19 mouse cellular contexts compared by ENCODE assay signal in the genomic region with DNA sequence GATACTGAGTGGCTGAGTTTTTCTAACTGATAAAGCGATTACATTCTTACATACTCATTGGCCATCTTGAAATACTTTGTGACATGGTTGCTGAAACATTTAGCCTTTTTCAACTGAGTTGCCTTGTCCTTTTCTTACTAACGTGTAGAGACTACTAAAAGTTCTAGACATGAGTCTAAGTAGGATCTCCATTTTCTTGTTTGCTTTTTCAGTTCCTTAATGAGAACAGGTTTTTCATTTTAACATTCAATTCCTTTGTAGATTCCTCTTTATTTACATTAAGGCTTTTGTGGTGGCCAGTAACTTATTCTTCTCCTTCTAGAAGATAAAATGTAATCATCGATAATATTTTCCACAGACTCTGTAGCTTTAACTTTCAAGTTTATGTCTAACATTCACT. TPM values are rescaled to one million over a fixed set of nuclear protein-coding genes. Genes with fewer than 3 reads are reported as not detected.
DNase-seq lines count a peak whose midpoint lies in the region; ATAC-seq lines count a peak whose summit lies in the region.
"Had no signal": no experiment of that assay in that cellular context is flagged by ENCODE, and none has a peak within 500 bp of the region (broad histone marks: within the 10 kb centered on the region; RNA-seq: fewer than 3 reads in every experiment).

No protein-coding gene starts in this region.

- peaks cover 40% of the 10 kb centered on the region for H3K4me1 ChIP-seq in hindbrain, embryonic 13.5 days (replicated peaks)
- H3K4me1 ChIP-seq in hindbrain, embryonic 10.5 days (replicated peaks) = peaks cover 39% of the 10 kb centered on the region
- peaks cover 40% of the 10 kb centered on the region for H3K4me1 ChIP-seq in midbrain, embryonic 13.5 days (replicated peaks)
- peaks cover 12% of the 10 kb centered on the region; the same call in 1 of the 2 replicates for H3K4me1 ChIP-seq in midbrain, embryonic 11.5 days (ENCODE audit: control insufficient read depth, insufficient read depth, low read length)
- peaks cover 27% of the 10 kb centered on the region for H3K4me1 ChIP-seq in midbrain, embryonic 15.5 days

- no peak for DNase-seq in hindbrain, embryonic 10.5 days (ENCODE audit: low spot score)
- DNase-seq in midbrain, embryonic 11.5 days (ENCODE audit: low spot score, missing footprints) = no peak
- no peak for DNase-seq in layer of hippocampus, postnatal 14 days (ENCODE audit: low spot score in 2 of 2)
- no peak for DNase-seq in embryo, embryonic 9.5 days (ENCODE audit: extremely low spot score)
- DNase-seq: cerebellum, adult 18-20 months; cerebellum, adult 9-11 months; cerebellum, postnatal 36 days; gastrocnemius, postnatal 36 days had no signal

- H3K4me2 ChIP-seq in hindbrain, embryonic 13.5 days = peak overlapping the region; percentile 67; the same call in 1 of the 2 replicates
- peak overlapping the region; percentile 71; the same call in 1 of the 2 replicates for H3K4me2 ChIP-seq in midbrain, embryonic 13.5 days (replicated peaks)
- H3K4me2 ChIP-seq in midbrain, embryonic 11.5 days = no peak overlapping the region
- H3K4me2 ChIP-seq in midbrain, embryonic 15.5 days = peak overlapping the region; percentile 60; the same call in 1 of the 2 replicates

- H3K36me3 ChIP-seq in hindbrain, embryonic 13.5 days = no peaks in the 10 kb centered on the region
- no peaks in the 10 kb centered on the region for H3K36me3 ChIP-seq in hindbrain, embryonic 10.5 days
- no peaks in the 10 kb centered on the region for H3K36me3 ChIP-seq in midbrain, embryonic 13.5 days
- no peaks in the 10 kb centered on the region for H3K36me3 ChIP-seq in midbrain, embryonic 11.5 days (ENCODE audit: control insufficient read depth, insufficient read depth, low read length)
- H3K36me3 ChIP-seq in midbrain, embryonic 15.5 days (replicated peaks) = no peaks in the 10 kb centered on the region
- H3K36me3 ChIP-seq: embryonic facial prominence, embryonic 10.5 days; heart, embryonic 10.5 days had no signal

- H3K27ac ChIP-seq in hindbrain, embryonic 13.5 days = no peak overlapping the region
- H3K27ac ChIP-seq in hindbrain, embryonic 10.5 days = no peak overlapping the region
- no peak overlapping the region for H3K27ac ChIP-seq in midbrain, embryonic 13.5 days
- H3K27ac ChIP-seq in midbrain, embryonic 11.5 days (ENCODE audit: low read depth, low read length) = no peak overlapping the region
- H3K27ac ChIP-seq in midbrain, embryonic 15.5 days = no peak overlapping the region
- H3K27ac ChIP-seq: embryonic facial prominence, embryonic 10.5 days; heart, embryonic 10.5 days had no signal

- no peaks in the 10 kb centered on the region for H3K9me3 ChIP-seq in hindbrain, embryonic 13.5 days
- no peaks in the 10 kb centered on the region for H3K9me3 ChIP-seq in hindbrain, embryonic 10.5 days
- no peaks in the 10 kb centered on the region for H3K9me3 ChIP-seq in midbrain, embryonic 13.5 days
- no peaks in the 10 kb centered on the region for H3K9me3 ChIP-seq in midbrain, embryonic 11.5 days (ENCODE audit: control insufficient read depth, low read length)
- no peaks in the 10 kb centered on the region for H3K9me3 ChIP-seq in midbrain, embryonic 15.5 days
- H3K9me3 ChIP-seq: embryonic facial prominence, embryonic 10.5 days; heart, embryonic 10.5 days had no signal

- WGBS in hindbrain, embryonic 13.5 days = 92% methylated on average over 3 of the region's 3 CpGs
- WGBS in hindbrain, embryonic 10.5 days = 88% methylated on average over 3 of the region's 3 CpGs
- 86% methylated on average over 3 of the region's 3 CpGs for WGBS in midbrain, embryonic 13.5 days
- WGBS in midbrain, embryonic 11.5 days = 89% methylated on average over 3 of the region's 3 CpGs
- WGBS in midbrain, embryonic 15.5 days = 87% methylated on average over 3 of the region's 3 CpGs

- no peak for ATAC-seq in hindbrain, embryonic 13.5 days (ENCODE audit: low FRiP score)
- ATAC-seq in midbrain, embryonic 13.5 days = no peak
- ATAC-seq in midbrain, embryonic 11.5 days (ENCODE audit: low FRiP score) = no peak
- no peak for ATAC-seq in midbrain, embryonic 15.5 days (replicated peaks)
- ATAC-seq: activated CD4-positive, CD25-positive, alpha-beta regulatory T cell, adult 4 months; forebrain, embryonic 14.5 days; Patski had no signal

- H3K9ac ChIP-seq in hindbrain, embryonic 13.5 days = no peak overlapping the region
- no peak overlapping the region for H3K9ac ChIP-seq in midbrain, embryonic 13.5 days (replicated peaks)
- H3K9ac ChIP-seq in midbrain, embryonic 11.5 days (ENCODE audit: low read length) = no peak overlapping the region
- no peak overlapping the region for H3K9ac ChIP-seq in midbrain, embryonic 15.5 days

- no peaks in the 10 kb centered on the region for H3K27me3 ChIP-seq in hindbrain, embryonic 13.5 days
- no peaks in the 10 kb centered on the region for H3K27me3 ChIP-seq in hindbrain, embryonic 10.5 days (ENCODE audit: insufficient read depth, poor library complexity, severe bottlenecking)
- no peaks in the 10 kb centered on the region for H3K27me3 ChIP-seq in midbrain, embryonic 13.5 days
- no peaks in the 10 kb centered on the region for H3K27me3 ChIP-seq in midbrain, embryonic 11.5 days (ENCODE audit: control insufficient read depth, insufficient read depth, low read length)
- H3K27me3 ChIP-seq in midbrain, embryonic 15.5 days (replicated peaks) = no peaks in the 10 kb centered on the region
- H3K27me3 ChIP-seq: Patski had no signal

- no peak overlapping the region for H3K4me3 ChIP-seq in hindbrain, embryonic 13.5 days
- no peak overlapping the region for H3K4me3 ChIP-seq in hindbrain, embryonic 10.5 days
- H3K4me3 ChIP-seq in midbrain, embryonic 13.5 days (replicated peaks) = no peak overlapping the region
- H3K4me3 ChIP-seq in midbrain, embryonic 11.5 days (ENCODE audit: low read depth, low read length) = no peak overlapping the region
- no peak overlapping the region for H3K4me3 ChIP-seq in midbrain, embryonic 15.5 days
- H3K4me3 ChIP-seq: embryonic facial prominence, embryonic 10.5 days; heart, embryonic 10.5 days had no signal

RNA-seq across cellular contexts. Expression of gene Gm10645, which starts 3.2 kb away (rescaled TPM):
- 6.9 and 7.3 TPM in 2 replicates for polyA plus RNA-seq in hindbrain, embryonic 13.5 days (2015; fragmentation: Nextera tagmentation; extraction: Ambion mirVana)
- polyA plus RNA-seq in hindbrain, embryonic 10.5 days (2016; fragmentation: Nextera tagmentation; extraction: Ambion mirVana) = 2.9 and 3.2 TPM in 2 replicates
- 6.9 and 7.4 TPM in 2 replicates for polyA plus RNA-seq in midbrain, embryonic 13.5 days (2015; fragmentation: Nextera tagmentation; extraction: Ambion mirVana)
- 5.8 and 6.6 TPM in 2 replicates for polyA plus RNA-seq in midbrain, embryonic 11.5 days (2014; fragmentation: Nextera tagmentation; extraction: Ambion mirVana)
- 8.0 and 8.6 TPM in 2 replicates for polyA plus RNA-seq in midbrain, embryonic 15.5 days (2015; fragmentation: Nextera tagmentation; extraction: Ambion mirVana)
- 1 to 10 TPM; 1.2 to 1.3 TPM for total RNA-seq in layer of hippocampus, postnatal 14 days (2021)
- total RNA-seq: adrenal gland, postnatal 25 days; gastrocnemius, adult 8-10 months; gastrocnemius, postnatal 36 days; heart, adult 18-20 months had no signal
- polyA plus RNA-seq: activated CD4-positive, CD25-positive, alpha-beta regulatory T cell, adult 4 months had no signal

RNA-seq across cellular contexts. Expression of gene Tbc1d9, which starts 4.0 kb away (rescaled TPM):
- polyA plus RNA-seq in hindbrain, embryonic 13.5 days (2015; fragmentation: Nextera tagmentation; extraction: Ambion mirVana) = 15.9 and 16.4 TPM in 2 replicates
- polyA plus RNA-seq in hindbrain, embryonic 10.5 days (2016; fragmentation: Nextera tagmentation; extraction: Ambion mirVana) = 6.5 and 8.3 TPM in 2 replicates
- polyA plus RNA-seq in midbrain, embryonic 13.5 days (2015; fragmentation: Nextera tagmentation; extraction: Ambion mirVana) = 12.6 and 13.5 TPM in 2 replicates
- 11.3 and 11.8 TPM in 2 replicates for polyA plus RNA-seq in midbrain, embryonic 11.5 days (2014; fragmentation: Nextera tagmentation; extraction: Ambion mirVana)
- 18.1 and 18.9 TPM in 2 replicates for polyA plus RNA-seq in midbrain, embryonic 15.5 days (2015; fragmentation: Nextera tagmentation; extraction: Ambion mirVana)
- total RNA-seq in layer of hippocampus, postnatal 14 days (2021) = 10 to 100 TPM; 81.2 to 87.7 TPM
